Mouse (Mus musculus): ENCODE measurements around the gene Ttll7.

GRCm38 (mm10) chr3:146927311-146928015 is 75.3 kb downstream of the Ttll7 start:
- TF ChIP-seq POLR2A (IDR thresholded peaks at IDR 0.05; ENCODE audit: insufficient read length, low read depth): no peak
- TF ChIP-seq USF1 (IDR thresholded peaks at IDR 0.05; ENCODE audit: low read depth): no peak
- TF ChIP-seq TCF3 (IDR thresholded peaks at IDR 0.05; ENCODE audit: insufficient read length, low read depth): no peak
- TF ChIP-seq E2F4 (IDR thresholded peaks at IDR 0.05; ENCODE audit: insufficient read depth): no peak
- TF ChIP-seq TCF12 (IDR thresholded peaks at IDR 0.05; ENCODE audit: insufficient read depth, poor library complexity, severe bottlenecking): no peak
- no peak for TF ChIP-seq MAX (IDR thresholded peaks at IDR 0.05; ENCODE audit: low read depth)
- TF ChIP-seq REST (IDR thresholded peaks at IDR 0.05; ENCODE audit: insufficient read depth, insufficient read length): no peak
- no peak for TF ChIP-seq MYOD1 (IDR thresholded peaks at IDR 0.05; ENCODE audit: control insufficient read depth in 1 of 3, insufficient read length in 2 of 3, low read depth in 2 of 3)

All from myocyte (in vitro differentiated cells).